Mouse (Mus musculus) neural tube, embryonic 13.5 days (tissue): ENCODE measurements at regions not wholly inside any gene's neighbourhood (a gene's known extent, or its start where the extent isn't known, plus 50 kb on each side); places are given as distances from the start of the nearest gene placed in this dataset.

Experiments
- ATAC-seq: fragments of 200-750 bp; cut with Nextera tagmentation; 2 replicates; pipeline ENCODE4 v1.8.0; 2017; ENCODE audit warnings: low read depth, mild to moderate bottlenecking, moderate TSS enrichment, moderate library complexity
- H3K27ac ChIP-seq: fragments of 300-500 bp; sonication (generic); replicated peaks from 2 replicates; pipeline ENCODE4 v1.5.1; 2015; ENCODE audit warnings: moderate library complexity, mild to moderate bottlenecking, inconsistent platforms
- H3K27me3 ChIP-seq: fragments of 300-500 bp; sonication (generic); 2 replicates; pipeline ENCODE4 v1.6.1; 2015; ENCODE audit warnings: mild to moderate bottlenecking, inconsistent platforms
- H3K36me3 ChIP-seq: fragments of 300-500 bp; sonication (generic); 2 replicates; pipeline ENCODE4 v1.6.1; 2015; ENCODE audit warnings: mild to moderate bottlenecking, inconsistent platforms
- H3K4me1 ChIP-seq: fragments of 300-500 bp; sonication (generic); replicated peaks from 2 replicates; pipeline ENCODE4 v1.6.1; 2015; ENCODE audit warnings: inconsistent platforms
- H3K4me2 ChIP-seq: fragments of 300-500 bp; sonication (generic); 2 replicates; pipeline ENCODE4 v1.6.1; 2015; ENCODE audit warnings: inconsistent platforms, mild to moderate bottlenecking, moderate library complexity
- H3K4me3 ChIP-seq: fragments of 300-500 bp; sonication (generic); 2 replicates; pipeline ENCODE4 v1.5.1; 2015; ENCODE audit warnings: mild to moderate bottlenecking, inconsistent platforms
- H3K9ac ChIP-seq: fragments of 300-500 bp; sonication (generic); 2 replicates; pipeline ENCODE4 v1.6.1; 2015; ENCODE audit warnings: moderate library complexity, mild to moderate bottlenecking, inconsistent platforms
- H3K9me3 ChIP-seq: fragments of 300-500 bp; sonication (generic); 2 replicates; pipeline ENCODE4 v1.6.1; 2016; ENCODE audit warnings: inconsistent platforms
- WGBS: fragments of 180-500 bp; shearing (Covaris S2); methylation state at CpG from one replicate; pipeline ENCODE4 v1.1.7; 2015; 5-methylcytosine and 5-hydroxymethylcytosine counted together

DNA sequence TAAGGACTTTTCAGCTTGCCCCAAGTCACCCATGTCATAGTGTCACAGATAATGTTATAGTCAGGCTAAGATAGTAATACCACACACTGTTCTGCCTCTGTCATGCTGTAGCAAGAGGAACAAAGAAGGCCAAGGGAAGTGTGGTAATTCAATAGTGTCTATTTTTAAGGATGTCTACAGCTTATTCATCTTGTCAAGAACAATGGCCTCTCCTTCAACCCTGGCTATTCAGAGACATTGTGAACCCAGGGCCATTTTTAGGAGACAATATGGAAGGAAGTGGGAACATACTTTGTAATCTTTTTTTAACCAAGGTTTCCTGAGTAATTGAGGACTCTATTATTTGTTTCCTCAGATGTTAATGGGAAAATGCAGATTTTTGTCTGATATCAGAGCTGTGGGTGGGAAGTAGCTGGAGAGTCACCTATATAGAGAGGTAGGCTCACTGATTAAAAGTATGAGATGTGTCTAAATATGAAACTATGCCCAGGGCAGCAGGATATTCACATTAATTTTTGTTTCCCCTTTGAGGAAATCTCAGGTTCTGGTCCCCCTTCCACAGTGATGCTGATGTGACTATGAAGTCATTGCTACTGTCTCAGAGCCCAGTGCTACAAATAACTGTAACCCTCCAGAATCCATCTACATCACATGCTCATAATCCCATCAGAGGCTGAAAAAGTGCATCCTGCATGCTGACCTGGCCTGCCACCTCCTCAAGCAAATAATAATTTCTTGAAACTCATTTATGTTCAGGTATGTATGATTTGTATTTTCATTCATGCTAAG lies 85.7 kb upstream of the Lrrc3b start:
- no peak overlapping the region for H3K4me2 ChIP-seq
- no peaks in the 10 kb centered on the region for H3K9me3 ChIP-seq
- no peak overlapping the region for H3K27ac ChIP-seq
- no peaks in the 10 kb centered on the region for H3K4me1 ChIP-seq
- ATAC-seq: no peak
- H3K27me3 ChIP-seq: no peaks in the 10 kb centered on the region
- H3K9ac ChIP-seq: no peak overlapping the region
- H3K36me3 ChIP-seq: no peaks in the 10 kb centered on the region
- H3K4me3 ChIP-seq: no peak overlapping the region

DNA sequence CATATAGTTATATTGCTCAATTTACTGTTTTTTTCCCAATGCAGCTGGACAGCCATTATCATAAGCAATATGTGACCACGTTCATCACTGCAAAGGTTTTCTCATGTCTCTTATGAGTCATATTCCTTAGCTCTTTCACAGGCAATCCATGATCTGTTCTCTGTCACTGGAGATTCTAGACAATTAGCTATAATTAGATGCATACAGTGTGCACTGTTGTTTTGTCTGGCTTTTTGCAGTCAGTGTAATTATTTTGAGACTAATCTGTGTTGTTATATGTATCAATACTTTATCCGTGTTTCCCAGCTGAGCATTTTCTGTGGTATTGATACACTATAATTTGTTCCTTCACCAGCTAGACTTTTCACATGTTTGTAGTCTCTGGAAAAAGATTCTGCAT lies 61.8 kb upstream of the Lrrc3b start:
- H3K4me3 ChIP-seq: no peak overlapping the region
- H3K27ac ChIP-seq: peak overlapping the region; percentile 46; the same call in 1 of the 2 replicates
- H3K9ac ChIP-seq: no peak overlapping the region
- WGBS: 71% methylated on average over 2 of the region's 2 CpGs
- no peaks in the 10 kb centered on the region for H3K27me3 ChIP-seq
- peak; percentile 86 for ATAC-seq
- H3K4me2 ChIP-seq: no peak overlapping the region
- no peaks in the 10 kb centered on the region for H3K9me3 ChIP-seq
- no peaks in the 10 kb centered on the region for H3K36me3 ChIP-seq
- no peaks in the 10 kb centered on the region for H3K4me1 ChIP-seq
